Mouse (Mus musculus) megakaryocyte, embryonic 14.5 days (primary cell): ENCODE results near the gene Nhej1. TPM values are rescaled to one million over a fixed set of nuclear protein-coding genes. Genes with fewer than 3 reads are reported as not detected.
A peak's percentile ranks its signal among the peaks of the same experiment; 100 is the strongest.

Source experiments
- H3K27me3 ChIP-seq: replicated peaks from 2 replicates; pipeline ENCODE3; 2012; ENCODE audit warnings: inconsistent platforms
- H3K36me3 ChIP-seq: replicated peaks from 2 replicates; pipeline ENCODE3; 2012; ENCODE audit warnings: low read length, inconsistent platforms, mixed read lengths
- H3K4me1 ChIP-seq: 2 replicates; pipeline ENCODE4 v1.6.1; 2012; ENCODE audit warnings: inconsistent platforms
- H3K4me3 ChIP-seq: replicated peaks from 2 replicates; pipeline ENCODE3; 2012; ENCODE audit warnings: moderate library complexity, mild to moderate bottlenecking, inconsistent platforms
- H3K9me3 ChIP-seq: 2 replicates; pipeline ENCODE4 v1.6.1; 2012; ENCODE audit warnings: inconsistent platforms
- FLI1 ChIP-seq: IDR thresholded peaks from 2 replicates; pipeline ENCODE4 v1.6.1; 2012; ENCODE audit warnings: low read length, inconsistent platforms, mixed read lengths
- GATA1 ChIP-seq: IDR thresholded peaks from 3 replicates; pipeline ENCODE4 v1.6.1; 2012; ENCODE audit warnings: mixed read lengths, low read length, inconsistent platforms, borderline replicate concordance
- polyA plus RNA-seq: library from polyadenylated mRNA; stranded (reverse); fragments of >175 nt; gene quantifications from 2 replicates; pipeline ENCODE4 v1.2.3, GENCODE M21; 2012; ENCODE audit warnings: low replicate concordance; ENCODE audit not compliant: insufficient read depth

Gene Nhej1
- polyA plus RNA-seq, 1 experiment, result 0.66 TPM

- peaks cover 67% of the 10 kb centered on the region for H3K36me3 ChIP-seq
- H3K27me3 ChIP-seq, result no peaks in the 10 kb centered on the region
- H3K4me1 ChIP-seq, result peaks cover 28% of the 10 kb centered on the region
- no peak overlapping the region for H3K4me3 ChIP-seq
- H3K9me3 ChIP-seq, result no peaks in the 10 kb centered on the region
- TF ChIP-seq FLI1 (no peak), GATA1 (no peak)
Measured at GRCm38 (mm10) chr1:75147411-75148135, 22.6 kb upstream of the Nhej1 start.

DNA sequence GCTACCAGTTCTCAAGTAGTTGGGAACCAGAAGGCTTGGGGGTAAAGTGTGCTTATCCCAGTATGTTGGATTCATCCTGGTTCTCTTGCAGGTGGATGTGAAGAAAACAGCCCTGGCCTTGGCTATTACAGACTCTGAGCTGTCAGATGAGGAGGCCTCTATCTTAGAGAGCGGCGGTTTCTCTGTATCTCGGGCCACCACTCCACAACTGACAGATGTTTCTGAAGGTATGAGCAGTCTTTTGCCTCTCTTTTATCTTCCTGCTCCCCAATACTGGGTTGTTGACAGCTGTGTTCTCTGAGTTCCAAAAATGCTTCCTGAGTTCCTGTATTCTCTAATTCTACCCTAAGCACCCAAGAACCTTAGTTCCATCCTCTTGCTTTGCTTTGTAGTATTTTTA is 20.6 kb upstream of the Nhej1 start:
- Histone ChIP-seq H3K9me3 (no peaks in the 10 kb centered on the region), H3K27me3 (no peaks in the 10 kb centered on the region), H3K4me1 (peaks cover 31% of the 10 kb centered on the region), H3K4me3 (no peak overlapping the region), H3K36me3 (peaks cover 69% of the 10 kb centered on the region)
- TF ChIP-seq FLI1, result no peak
- TF ChIP-seq GATA1, result no peak

DNA sequence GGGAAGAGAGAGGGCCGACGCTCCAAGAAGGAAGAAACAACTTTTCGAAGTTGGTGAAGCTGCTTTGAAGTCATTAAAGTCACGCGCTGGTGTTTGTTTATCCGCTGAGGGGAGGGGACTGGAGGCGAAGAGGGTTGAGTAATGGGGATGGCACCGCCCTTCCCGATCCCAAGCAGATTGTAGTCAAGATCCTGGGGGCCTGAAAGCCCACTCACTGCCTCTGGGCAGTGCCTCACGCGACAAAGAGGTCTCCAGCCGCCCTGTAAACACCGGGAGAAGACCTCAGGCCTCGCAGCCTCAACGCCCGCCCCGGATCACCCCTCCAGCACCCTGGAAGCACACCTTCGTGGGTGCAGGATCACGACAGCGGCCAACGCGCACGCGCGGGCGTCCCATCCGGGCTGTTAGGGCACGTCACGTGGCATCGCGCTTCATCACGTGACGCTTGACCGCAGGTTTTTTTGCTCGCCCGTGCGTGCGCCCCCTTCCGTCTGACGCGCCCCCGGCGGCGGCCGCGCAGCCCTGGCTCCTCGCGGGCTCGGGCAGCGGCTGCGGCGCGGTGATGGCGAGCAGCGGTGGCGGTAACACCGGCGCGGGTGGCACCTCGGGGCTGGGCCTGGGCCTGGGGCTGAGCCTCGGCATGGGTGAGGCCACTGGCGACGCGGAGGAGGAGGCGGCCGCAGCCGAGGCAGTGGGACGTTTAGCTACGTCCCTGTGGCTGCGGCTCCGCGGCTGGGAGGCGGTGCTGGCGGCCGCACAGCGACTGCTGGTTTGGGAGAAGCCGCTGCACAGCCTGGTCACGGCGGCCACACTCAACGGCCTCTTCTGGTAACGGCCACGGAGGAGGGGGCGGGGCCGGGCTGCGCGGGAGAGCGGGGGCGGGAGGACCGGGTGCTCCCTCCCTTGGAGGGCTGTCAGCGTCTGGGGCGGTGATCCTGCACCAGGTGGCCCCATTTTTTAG is 17.6 kb upstream of the Nhej1 start, which contains the start of the genes Cnppd1 and Retreg2:
TSS of gene Cnppd1 (minus strand) at position 411 of the 961 bp plus-strand sequence.
TSS of gene Retreg2 (plus strand) at position 478 of the 961 bp plus-strand sequence.
- no peaks in the 10 kb centered on the region for H3K27me3 ChIP-seq
- H3K9me3 ChIP-seq, result no peaks in the 10 kb centered on the region
- peaks cover 71% of the 10 kb centered on the region for H3K36me3 ChIP-seq
- H3K4me3 ChIP-seq, result peak within 1 kb of the TSS; percentile 99
- H3K4me1 ChIP-seq, result peaks cover 52% of the 10 kb centered on the region
- TF ChIP-seq FLI1 (no peak), GATA1 (no peak)

DNA sequence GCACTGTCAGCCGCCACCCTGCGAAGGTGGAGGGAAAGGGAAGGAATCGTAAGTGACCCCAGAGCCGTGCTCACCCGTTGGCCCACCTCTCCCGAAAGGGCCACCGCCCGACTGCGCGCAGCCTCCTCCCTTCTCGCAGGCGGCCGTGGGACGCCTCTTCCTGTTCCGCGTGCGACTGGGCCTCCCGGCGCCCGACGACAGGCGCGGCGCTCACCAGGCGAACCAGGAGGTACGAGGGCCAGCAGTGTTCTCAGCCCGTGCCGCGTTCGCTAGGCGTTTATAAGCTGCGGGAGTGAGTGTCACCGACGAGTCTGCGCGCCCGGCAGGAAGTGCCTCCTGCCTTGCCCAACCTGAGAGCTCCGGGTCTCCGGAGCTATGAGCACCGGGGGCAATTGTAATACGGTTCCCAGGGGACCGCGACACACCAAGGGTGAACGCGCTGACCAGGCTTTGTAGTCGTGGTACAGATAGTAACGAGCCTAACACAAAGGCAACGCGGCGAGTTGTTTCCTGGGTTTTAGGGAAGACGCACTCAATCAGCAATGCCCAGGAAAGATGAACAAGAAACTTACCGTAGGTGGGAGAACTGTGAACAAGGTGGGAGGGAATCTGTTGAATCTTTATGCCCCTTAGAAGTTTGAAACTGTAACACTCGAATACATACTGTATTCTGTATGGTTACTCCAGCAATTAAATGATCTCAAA is 16.6 kb upstream of the Nhej1 start:
- H3K4me3 ChIP-seq, result peak overlapping the region; percentile 99
- H3K9me3 ChIP-seq, result no peaks in the 10 kb centered on the region
- no peaks in the 10 kb centered on the region for H3K27me3 ChIP-seq
- H3K36me3 ChIP-seq, result peaks cover 71% of the 10 kb centered on the region
- peaks cover 55% of the 10 kb centered on the region for H3K4me1 ChIP-seq
- TF ChIP-seq GATA1 (no peak), FLI1 (no peak)

GRCm38 (mm10) chr1:75140601-75141190 is 15.7 kb upstream of the Nhej1 start:
- H3K9me3 ChIP-seq, result no peaks in the 10 kb centered on the region
- TF ChIP-seq GATA1, result no peak
- no peak for TF ChIP-seq FLI1
- no peaks in the 10 kb centered on the region for H3K27me3 ChIP-seq
- H3K4me1 ChIP-seq, result peaks cover 57% of the 10 kb centered on the region
- peak overlapping the region; percentile 99 for H3K4me3 ChIP-seq
- peaks cover 71% of the 10 kb centered on the region for H3K36me3 ChIP-seq

DNA sequence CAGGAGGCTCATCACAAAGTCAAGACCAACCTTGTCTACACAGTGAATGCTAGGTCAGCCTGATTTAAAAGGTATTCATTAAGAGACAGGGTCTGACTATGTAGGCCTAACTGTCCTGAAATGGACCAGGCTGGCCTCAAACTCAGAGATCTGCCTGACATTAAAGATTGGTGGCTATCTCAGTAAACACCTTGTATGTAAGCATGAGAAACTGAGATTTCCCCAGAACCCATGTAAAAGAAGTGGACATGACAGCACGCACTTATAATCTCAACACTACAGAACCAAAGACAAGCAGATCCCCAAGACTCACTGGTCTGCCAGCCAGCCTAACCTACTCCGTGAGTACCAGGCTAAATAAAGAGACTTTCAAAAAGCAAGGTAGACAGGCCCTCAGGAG is 13.4 kb upstream of the Nhej1 start:
- Histone ChIP-seq H3K4me3 (no peak overlapping the region), H3K9me3 (no peaks in the 10 kb centered on the region), H3K27me3 (peaks cover 3% of the 10 kb centered on the region), H3K4me1 (peaks cover 40% of the 10 kb centered on the region), H3K36me3 (peaks cover 62% of the 10 kb centered on the region)
- no peak for TF ChIP-seq GATA1
- TF ChIP-seq FLI1, result no peak

GRCm38 (mm10) chr1:75136730-75137129 is 11.7 kb upstream of the Nhej1 start:
- Histone ChIP-seq H3K36me3 (peaks cover 62% of the 10 kb centered on the region), H3K4me1 (peaks cover 35% of the 10 kb centered on the region), H3K9me3 (no peaks in the 10 kb centered on the region), H3K27me3 (peaks cover 13% of the 10 kb centered on the region), H3K4me3 (no peak overlapping the region)
- TF ChIP-seq GATA1 (no peak), FLI1 (no peak)

- H3K36me3 ChIP-seq, result peaks cover 62% of the 10 kb centered on the region
- no peaks in the 10 kb centered on the region for H3K9me3 ChIP-seq
- H3K27me3 ChIP-seq, result peaks cover 13% of the 10 kb centered on the region
- H3K4me3 ChIP-seq, result no peak overlapping the region
- H3K4me1 ChIP-seq, result peaks cover 35% of the 10 kb centered on the region
- TF ChIP-seq GATA1, result no peak
- no peak for TF ChIP-seq FLI1
Measured at GRCm38 (mm10) chr1:75136293-75136692, 11.3 kb upstream of the Nhej1 start.
